Mouse (Mus musculus) embryonic fibroblast, embryonic 13.5 days (primary cell): ENCODE measurements around the gene Upf2.

Experiments
- CTCF ChIP-seq: IDR thresholded peaks from 2 replicates; pipeline ENCODE4 v1.5.1; 2011; ENCODE audit warnings: mild to moderate bottlenecking, control low read depth, low read length, moderate library complexity, borderline replicate concordance; ENCODE audit not compliant: insufficient read depth
- POLR2A ChIP-seq: IDR thresholded peaks from 2 replicates; pipeline ENCODE4 v1.6.1; 2011; ENCODE audit warnings: low read depth, mild to moderate bottlenecking, control low read depth, low read length, moderate library complexity

GRCm38 (mm10) chr2:6097113-6097716, 145.9 kb downstream of the Upf2 start:
- TF ChIP-seq CTCF, result no peak
- no peak for TF ChIP-seq POLR2A
